Mouse (Mus musculus) liver, postnatal 0 days (tissue): ENCODE results near the gene Tmem45b.

Experiments
- CTCF ChIP-seq: sonication (generic); IDR thresholded peaks from 2 replicates; pipeline ENCODE4 v1.5.1; 2016; ENCODE audit warnings: antibody characterized with exemption, low read depth
- EP300 ChIP-seq: IDR thresholded peaks from 2 replicates; pipeline ENCODE4 v1.6.1; 2016; ENCODE audit warnings: antibody characterized with exemption, low read depth, mild to moderate bottlenecking

- TF ChIP-seq EP300 (no peak), CTCF (no peak)
Observed at GRCm38 (mm10) chr9:31386368-31387180, 77.7 kb downstream of the Tmem45b start.
